Mouse (Mus musculus): ENCODE results near the gene Cela1. TPM values are rescaled to one million over a fixed set of nuclear protein-coding genes. Genes with fewer than 3 reads are reported as not detected.

Cela1 gene
- polyA plus RNA-seq, 1 experiment from 2014 or later: 250 TPM

- no peak overlapping the region for H3K27ac ChIP-seq (ENCODE audit: low read length)
- H3K36me3 ChIP-seq (ENCODE audit: control insufficient read depth, insufficient read depth, low read length): no peaks in the 10 kb centered on the region
- no peak for ATAC-seq (ENCODE audit: insufficient read depth, low FRiP score)
- no peaks in the 10 kb centered on the region; the same call in 1 of the 2 replicates for H3K4me1 ChIP-seq (ENCODE audit: control insufficient read depth, insufficient read depth, low read length)
- no peak overlapping the region for H3K4me2 ChIP-seq (ENCODE audit: low read depth, low read length)
- no peak overlapping the region for H3K9ac ChIP-seq (ENCODE audit: low read length)
- peaks cover 31% of the 10 kb centered on the region for H3K27me3 ChIP-seq (ENCODE audit: control insufficient read depth, insufficient read depth, low read length)
- no peaks in the 10 kb centered on the region for H3K9me3 ChIP-seq (replicated peaks; ENCODE audit: control insufficient read depth, low read length)
- WGBS: 86% methylated on average over 11 of the region's 11 CpGs
- no peak overlapping the region for H3K4me3 ChIP-seq (replicated peaks; ENCODE audit: low read length)
Measured at GRCm38 (mm10) chr15:100726721-100727120, 39.0 kb upstream of the Cela1 start.

- no peak for ATAC-seq (ENCODE audit: insufficient read depth, low FRiP score)
- Histone ChIP-seq H3K4me2 (ENCODE audit: low read depth, low read length) (no peak overlapping the region), H3K9ac (ENCODE audit: low read length) (no peak overlapping the region), H3K4me1 (ENCODE audit: control insufficient read depth, insufficient read depth, low read length) (no peaks in the 10 kb centered on the region), H3K36me3 (ENCODE audit: control insufficient read depth, insufficient read depth, low read length) (no peaks in the 10 kb centered on the region), H3K27ac (ENCODE audit: low read length) (no peak overlapping the region), H3K9me3 (replicated peaks; ENCODE audit: control insufficient read depth, low read length) (no peaks in the 10 kb centered on the region), H3K4me3 (replicated peaks; ENCODE audit: low read length) (no peak overlapping the region), H3K27me3 (ENCODE audit: control insufficient read depth, insufficient read depth, low read length) (peaks cover 15% of the 10 kb centered on the region; the same call in 1 of the 2 replicates)
- WGBS: 48% methylated on average over 14 of the region's 14 CpGs
Measured at GRCm38 (mm10) chr15:100723505-100723904, 35.8 kb upstream of the Cela1 start.

GRCm38 (mm10) chr15:100722564-100722963, 34.8 kb upstream of the Cela1 start:
- H3K9me3 ChIP-seq (replicated peaks; ENCODE audit: control insufficient read depth, low read length): no peaks in the 10 kb centered on the region
- 54% methylated on average over 6 of the region's 6 CpGs for WGBS
- ATAC-seq (ENCODE audit: insufficient read depth, low FRiP score): peak; percentile 45; the same call in 1 of the 2 replicates
- no peaks in the 10 kb centered on the region for H3K4me1 ChIP-seq (ENCODE audit: control insufficient read depth, insufficient read depth, low read length)
- no peak overlapping the region for H3K4me2 ChIP-seq (ENCODE audit: low read depth, low read length)
- no peaks in the 10 kb centered on the region for H3K36me3 ChIP-seq (ENCODE audit: control insufficient read depth, insufficient read depth, low read length)
- H3K27me3 ChIP-seq (ENCODE audit: control insufficient read depth, insufficient read depth, low read length): peaks cover 6% of the 10 kb centered on the region; the same call in 1 of the 2 replicates
- no peak overlapping the region for H3K9ac ChIP-seq (ENCODE audit: low read length)
- no peak overlapping the region for H3K4me3 ChIP-seq (replicated peaks; ENCODE audit: low read length)
- H3K27ac ChIP-seq (ENCODE audit: low read length): peak overlapping the region; percentile 36

GRCm38 (mm10) chr15:100722026-100722425, 34.3 kb upstream of the Cela1 start:
- Histone ChIP-seq H3K4me1 (ENCODE audit: control insufficient read depth, insufficient read depth, low read length) (no peaks in the 10 kb centered on the region), H3K27ac (ENCODE audit: low read length) (peak overlapping the region; percentile 36), H3K27me3 (ENCODE audit: control insufficient read depth, insufficient read depth, low read length) (peaks cover 2% of the 10 kb centered on the region; the same call in 1 of the 2 replicates), H3K36me3 (ENCODE audit: control insufficient read depth, insufficient read depth, low read length) (no peaks in the 10 kb centered on the region), H3K4me2 (ENCODE audit: low read depth, low read length) (no peak overlapping the region), H3K4me3 (replicated peaks; ENCODE audit: low read length) (no peak overlapping the region), H3K9ac (ENCODE audit: low read length) (no peak overlapping the region), H3K9me3 (replicated peaks; ENCODE audit: control insufficient read depth, low read length) (no peaks in the 10 kb centered on the region)
- 32% methylated on average over 4 of the region's 4 CpGs for WGBS
- ATAC-seq (ENCODE audit: insufficient read depth, low FRiP score): peak; percentile 54

GRCm38 (mm10) chr15:100721445-100721844, 33.7 kb upstream of the Cela1 start:
- WGBS: 82% methylated on average over 5 of the region's 5 CpGs
- Histone ChIP-seq H3K4me2 (ENCODE audit: low read depth, low read length) (no peak overlapping the region), H3K4me1 (ENCODE audit: control insufficient read depth, insufficient read depth, low read length) (no peaks in the 10 kb centered on the region), H3K9me3 (replicated peaks; ENCODE audit: control insufficient read depth, low read length) (no peaks in the 10 kb centered on the region), H3K4me3 (replicated peaks; ENCODE audit: low read length) (no peak overlapping the region), H3K27me3 (ENCODE audit: control insufficient read depth, insufficient read depth, low read length) (no peaks in the 10 kb centered on the region), H3K9ac (ENCODE audit: low read length) (no peak overlapping the region), H3K36me3 (ENCODE audit: control insufficient read depth, insufficient read depth, low read length) (no peaks in the 10 kb centered on the region), H3K27ac (ENCODE audit: low read length) (no peak overlapping the region)
- no peak for ATAC-seq (ENCODE audit: insufficient read depth, low FRiP score)

GRCm38 (mm10) chr15:100720066-100720465, 32.3 kb upstream of the Cela1 start:
- Histone ChIP-seq H3K4me1 (ENCODE audit: control insufficient read depth, insufficient read depth, low read length) (no peaks in the 10 kb centered on the region), H3K4me2 (ENCODE audit: low read depth, low read length) (no peak overlapping the region), H3K9me3 (replicated peaks; ENCODE audit: control insufficient read depth, low read length) (no peaks in the 10 kb centered on the region), H3K9ac (ENCODE audit: low read length) (no peak overlapping the region), H3K36me3 (ENCODE audit: control insufficient read depth, insufficient read depth, low read length) (no peaks in the 10 kb centered on the region), H3K4me3 (replicated peaks; ENCODE audit: low read length) (no peak overlapping the region), H3K27ac (ENCODE audit: low read length) (no peak overlapping the region), H3K27me3 (ENCODE audit: control insufficient read depth, insufficient read depth, low read length) (no peaks in the 10 kb centered on the region)
- WGBS: 77% methylated on average over 10 of the region's 10 CpGs
- no peak for ATAC-seq (ENCODE audit: insufficient read depth, low FRiP score)

GRCm38 (mm10) chr15:100719217-100719616, 31.5 kb upstream of the Cela1 start:
- H3K4me3 ChIP-seq (replicated peaks; ENCODE audit: low read length): no peak overlapping the region
- H3K4me2 ChIP-seq (ENCODE audit: low read depth, low read length): no peak overlapping the region
- H3K9me3 ChIP-seq (replicated peaks; ENCODE audit: control insufficient read depth, low read length): no peaks in the 10 kb centered on the region
- H3K36me3 ChIP-seq (ENCODE audit: control insufficient read depth, insufficient read depth, low read length): no peaks in the 10 kb centered on the region
- H3K27ac ChIP-seq (ENCODE audit: low read length): no peak overlapping the region
- WGBS: 90% methylated on average over 5 of the region's 5 CpGs
- no peaks in the 10 kb centered on the region for H3K4me1 ChIP-seq (ENCODE audit: control insufficient read depth, insufficient read depth, low read length)
- H3K27me3 ChIP-seq (ENCODE audit: control insufficient read depth, insufficient read depth, low read length): no peaks in the 10 kb centered on the region
- ATAC-seq (ENCODE audit: insufficient read depth, low FRiP score): no peak
- H3K9ac ChIP-seq (ENCODE audit: low read length): no peak overlapping the region

GRCm38 (mm10) chr15:100718572-100718971, 30.9 kb upstream of the Cela1 start:
- H3K9ac ChIP-seq (ENCODE audit: low read length): no peak overlapping the region
- 82% methylated on average over 11 of the region's 11 CpGs for WGBS
- no peaks in the 10 kb centered on the region for H3K4me1 ChIP-seq (ENCODE audit: control insufficient read depth, insufficient read depth, low read length)
- no peaks in the 10 kb centered on the region for H3K36me3 ChIP-seq (ENCODE audit: control insufficient read depth, insufficient read depth, low read length)
- ATAC-seq (ENCODE audit: insufficient read depth, low FRiP score): no peak
- H3K9me3 ChIP-seq (replicated peaks; ENCODE audit: control insufficient read depth, low read length): no peaks in the 10 kb centered on the region
- no peak overlapping the region for H3K27ac ChIP-seq (ENCODE audit: low read length)
- no peak overlapping the region for H3K4me3 ChIP-seq (replicated peaks; ENCODE audit: low read length)
- H3K27me3 ChIP-seq (ENCODE audit: control insufficient read depth, insufficient read depth, low read length): no peaks in the 10 kb centered on the region
- no peak overlapping the region for H3K4me2 ChIP-seq (ENCODE audit: low read depth, low read length)

- WGBS: 69% methylated on average over 6 of the region's 6 CpGs
- H3K27me3 ChIP-seq (ENCODE audit: control insufficient read depth, insufficient read depth, low read length): no peaks in the 10 kb centered on the region
- no peak for ATAC-seq (ENCODE audit: insufficient read depth, low FRiP score)
- H3K9me3 ChIP-seq (replicated peaks; ENCODE audit: control insufficient read depth, low read length): no peaks in the 10 kb centered on the region
- H3K9ac ChIP-seq (ENCODE audit: low read length): no peak overlapping the region
- no peaks in the 10 kb centered on the region for H3K4me1 ChIP-seq (ENCODE audit: control insufficient read depth, insufficient read depth, low read length)
- no peak overlapping the region for H3K4me3 ChIP-seq (replicated peaks; ENCODE audit: low read length)
- H3K36me3 ChIP-seq (ENCODE audit: control insufficient read depth, insufficient read depth, low read length): no peaks in the 10 kb centered on the region
- no peak overlapping the region for H3K4me2 ChIP-seq (ENCODE audit: low read depth, low read length)
- no peak overlapping the region for H3K27ac ChIP-seq (ENCODE audit: low read length)
Measured at GRCm38 (mm10) chr15:100717933-100718332, 30.2 kb upstream of the Cela1 start.
